Mouse (Mus musculus) 3T3-L1 (cell line): ENCODE data around the gene Cldn22.
"Not testable (repeated sequence)": the region's sequence is repeated elsewhere in the genome, so short reads cannot be mapped to it uniquely, and the experiment has no call there.

Experiments
- DNase-seq: peaks from one replicate; pipeline ENCODE4 v3.0.0-alpha.2; 2015; ENCODE audit warnings: low read depth, low spot score

Cldn22 gene

DNA sequence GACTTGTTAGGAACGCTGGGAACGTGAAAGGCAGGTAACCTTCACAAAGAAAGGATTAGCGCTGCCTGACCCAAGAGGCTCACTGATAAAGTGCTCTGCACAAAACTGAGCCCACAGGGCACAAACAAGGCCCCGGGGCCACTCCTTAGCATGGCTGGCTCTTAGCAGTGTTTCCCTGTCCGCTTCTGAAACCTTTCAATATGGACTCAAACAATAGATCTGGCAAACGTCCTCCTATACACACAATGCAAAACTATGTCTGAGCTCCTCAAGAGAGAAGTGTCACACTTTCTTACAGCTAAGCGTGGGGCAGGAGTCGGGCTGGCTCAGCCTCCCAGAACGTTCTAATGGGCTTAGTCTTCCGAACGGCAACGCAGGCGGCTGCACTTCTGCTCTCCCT lies at the start of gene Cldn22:
TSS of gene Cldn22 (plus strand) at position 301 of the 400 bp plus-strand sequence.
- DNase-seq: no peak

- no peak for DNase-seq
Measured at GRCm38 (mm10) chr8:47777415-47777814, 46.9 kb upstream of the Cldn22 start.

DNA sequence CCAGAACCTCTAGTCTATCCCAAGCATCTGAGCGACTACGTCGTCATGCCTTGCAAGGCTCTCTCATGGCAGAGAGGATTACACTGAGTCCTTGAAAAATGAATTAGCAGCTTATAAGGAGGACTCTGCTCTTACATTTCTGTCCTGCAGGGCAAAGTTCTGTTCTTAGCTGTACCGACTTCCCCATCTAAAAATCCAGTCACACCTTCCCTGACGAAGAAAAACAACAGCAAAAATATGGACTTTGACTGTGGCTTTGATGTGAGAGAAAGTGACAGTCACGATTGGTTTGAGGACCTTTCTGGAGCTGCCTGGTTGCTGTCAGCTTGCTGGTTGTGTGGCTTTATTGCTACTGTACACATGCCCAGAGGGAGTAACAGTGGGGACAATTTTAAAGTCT lies 44.7 kb upstream of the Cldn22 start:
- DNase-seq: no peak

DNA sequence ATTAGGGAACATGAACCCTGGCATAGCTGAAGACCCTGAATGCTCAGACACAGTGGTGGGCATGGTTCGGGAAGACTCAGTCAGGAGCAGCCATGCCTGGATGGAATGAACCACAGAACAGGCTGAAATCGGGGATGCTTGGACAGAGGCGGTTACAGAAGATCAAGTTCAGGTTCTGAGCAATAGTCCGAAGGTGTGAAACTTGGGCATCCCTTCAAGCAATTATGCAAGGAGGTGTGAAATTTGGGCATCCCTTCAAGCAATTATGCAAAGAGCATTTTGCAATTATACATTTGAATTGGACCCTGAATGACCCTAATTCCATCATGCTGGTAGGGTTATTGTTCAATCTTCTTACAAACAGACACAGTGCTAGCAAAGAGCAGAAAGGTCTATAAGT lies 42.4 kb upstream of the Cldn22 start:
- DNase-seq: no peak

DNA sequence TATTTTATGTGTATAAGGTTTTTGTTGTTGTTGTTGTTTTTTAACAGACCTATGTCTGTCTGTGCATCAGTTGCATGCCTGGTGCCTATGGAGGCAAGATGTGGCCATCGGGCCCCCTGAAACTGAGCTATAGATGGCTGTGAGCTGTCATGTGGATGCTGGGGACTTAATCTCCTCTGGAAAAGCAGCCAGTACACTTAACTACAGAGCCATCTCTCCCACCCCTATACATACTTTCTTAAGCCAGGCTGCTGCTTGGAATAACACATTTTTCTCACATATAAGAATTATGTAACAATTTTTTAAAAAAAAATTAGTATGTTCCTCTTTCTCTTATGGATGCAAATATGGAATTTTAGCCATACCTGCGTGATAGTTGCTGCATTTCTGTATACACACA lies 40.7 kb upstream of the Cldn22 start:
- no peak for DNase-seq

DNA sequence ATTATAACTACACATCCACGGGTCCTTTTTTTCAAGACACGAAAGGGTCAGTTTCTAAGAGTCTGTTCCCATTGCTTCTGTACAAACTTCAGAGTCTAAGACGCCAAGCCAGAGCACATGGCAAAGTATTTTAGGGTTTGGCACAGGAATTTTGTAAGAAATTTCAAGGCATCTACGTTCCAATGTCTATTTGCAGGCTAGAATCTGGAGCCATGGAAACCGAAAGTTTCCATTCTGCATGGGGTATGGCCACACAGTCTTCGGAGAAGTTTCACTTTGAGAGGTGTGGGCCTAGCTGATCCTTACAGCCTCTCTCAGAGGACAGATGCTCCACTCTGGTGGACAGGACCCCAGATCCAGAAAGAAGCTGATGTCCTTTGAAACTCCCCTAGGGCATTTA lies 40.3 kb upstream of the Cldn22 start:
- DNase-seq: no peak

- no peak for DNase-seq
Measured at GRCm38 (mm10) chr8:47784436-47784835, 39.8 kb upstream of the Cldn22 start.

- DNase-seq: no peak
Measured at GRCm38 (mm10) chr8:47786323-47786722, 38.0 kb upstream of the Cldn22 start.

DNA sequence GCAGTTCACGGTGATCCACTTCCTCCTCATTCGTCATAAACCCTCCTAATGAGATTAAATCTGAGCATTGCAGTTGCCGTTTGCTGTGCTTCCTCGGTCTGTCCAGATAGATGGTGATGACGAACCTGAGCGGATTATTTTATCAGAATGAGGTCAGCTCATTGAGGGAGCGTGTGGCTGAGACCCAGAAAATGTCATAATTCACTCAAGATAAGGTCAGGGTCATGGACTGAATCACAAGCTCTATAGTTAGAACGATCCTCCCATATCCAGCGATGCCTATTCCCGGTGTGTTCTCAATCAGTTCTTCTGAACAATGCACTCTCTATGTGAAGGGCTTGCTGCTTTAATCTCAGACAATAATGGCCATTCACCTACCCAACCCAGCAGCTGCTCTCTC lies 36.6 kb upstream of the Cldn22 start:
- DNase-seq: no peak

DNA sequence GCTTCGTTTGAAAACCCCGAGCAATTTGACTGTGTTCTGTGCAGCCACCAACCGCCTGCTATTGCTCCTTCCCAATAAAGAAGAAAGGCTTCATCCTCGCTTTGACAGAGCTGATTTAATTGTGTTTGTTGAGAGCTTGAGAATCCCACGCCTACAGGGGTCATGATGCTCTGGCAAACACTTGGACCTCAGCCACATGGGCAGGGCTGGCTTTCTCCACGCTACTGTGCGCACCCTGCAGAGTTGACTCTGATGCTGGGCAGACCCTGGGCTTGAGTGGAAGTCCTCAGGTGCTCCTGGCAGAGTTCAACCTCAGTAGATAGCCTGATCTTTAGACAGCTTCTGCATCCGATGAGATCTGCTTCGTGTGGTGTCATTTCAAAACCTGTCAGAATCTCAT lies 32.3 kb upstream of the Cldn22 start:
- DNase-seq: no peak

- DNase-seq: no peak
Measured at GRCm38 (mm10) chr8:47799438-47799837, 24.8 kb upstream of the Cldn22 start.

GRCm38 (mm10) chr8:47802349-47802748 lies 21.9 kb upstream of the Cldn22 start:
- DNase-seq: no peak

- DNase-seq: no peak
Measured at GRCm38 (mm10) chr8:47804262-47804661, 20.0 kb upstream of the Cldn22 start.

DNA sequence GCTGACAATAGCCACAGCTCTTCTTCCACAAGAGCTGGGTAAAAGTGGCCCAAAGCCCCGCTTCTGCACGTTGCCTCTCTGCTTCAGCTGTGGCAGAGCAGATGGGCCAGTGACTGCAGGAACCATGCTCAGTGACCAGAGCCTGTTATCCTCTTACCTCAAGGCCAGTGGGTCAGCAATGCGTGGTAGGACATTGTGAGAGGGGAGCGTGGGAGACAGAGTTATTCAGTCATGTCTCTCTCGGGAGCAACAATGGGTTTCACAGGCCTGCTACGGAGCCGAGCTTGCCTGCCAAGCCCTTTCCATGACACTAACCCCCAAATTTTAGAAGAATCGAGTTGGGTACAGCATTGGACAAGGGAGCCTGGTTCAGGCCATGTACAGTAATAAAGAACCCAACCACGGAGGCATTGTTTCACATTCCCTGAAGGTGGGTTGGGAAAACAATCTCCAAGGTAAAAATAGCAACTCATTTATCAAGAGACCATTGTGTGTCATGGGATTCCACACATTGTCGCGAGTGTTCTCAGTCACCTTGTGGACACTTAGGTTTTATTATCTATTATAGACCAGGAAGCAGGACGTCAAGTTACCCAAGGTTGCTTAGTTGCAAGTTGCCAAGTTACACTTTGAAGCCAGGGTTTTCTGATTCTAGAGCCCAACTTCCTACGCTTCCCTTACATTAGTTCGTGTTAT lies 14.2 kb upstream of the Cldn22 start:
- DNase-seq: no peak

- DNase-seq: no peak
Measured at GRCm38 (mm10) chr8:47810666-47811015, 13.6 kb upstream of the Cldn22 start.

DNA sequence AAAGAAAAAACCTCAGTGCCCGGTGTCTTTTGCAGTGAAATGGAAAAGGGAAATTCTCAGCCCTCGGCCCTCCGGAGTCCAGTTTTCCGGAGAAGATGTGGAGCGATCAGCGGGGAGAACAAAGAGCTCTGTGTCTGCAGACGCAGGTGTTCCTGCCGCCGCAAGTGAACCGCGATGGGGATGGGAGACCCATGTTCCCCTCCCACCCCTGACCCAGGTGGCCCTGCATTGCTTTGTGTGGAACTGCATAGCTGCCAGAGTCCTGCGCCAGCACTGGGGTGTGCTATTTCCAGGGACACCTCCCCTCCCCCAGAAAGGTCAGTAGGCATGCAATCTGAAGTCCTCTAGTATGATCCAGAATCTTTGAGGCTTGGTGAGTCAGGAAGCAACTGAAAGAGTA lies 13.1 kb upstream of the Cldn22 start:
- DNase-seq: no peak

DNA sequence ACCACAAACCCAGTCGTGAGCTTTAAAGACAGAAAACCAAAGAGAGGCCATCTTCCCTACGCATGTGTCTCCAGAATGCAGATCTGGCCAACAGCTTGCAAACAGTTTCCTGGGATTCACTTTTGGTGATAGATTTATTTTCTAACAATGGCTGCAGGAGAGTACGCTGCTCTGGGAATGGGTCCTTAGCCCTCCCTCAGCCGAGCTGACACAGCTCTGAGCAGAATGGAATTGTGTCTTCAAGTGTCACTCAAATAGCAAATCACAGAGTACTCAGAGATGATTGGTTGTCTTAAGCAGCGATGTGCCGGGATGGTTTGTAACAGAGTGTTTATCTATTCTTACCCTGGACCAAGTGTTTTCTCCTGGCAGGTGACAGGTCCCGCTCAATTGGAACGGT lies 5.2 kb upstream of the Cldn22 start:
- no peak for DNase-seq

- DNase-seq: no peak
Measured at GRCm38 (mm10) chr8:47820914-47821772, 3.1 kb upstream of the Cldn22 start.

- DNase-seq: no peak
Measured at GRCm38 (mm10) chr8:47821843-47822242, 2.4 kb upstream of the Cldn22 start, which contains the start of gene Cldn24. Gene Cldn24, plus strand, starts transcription at chr8:47822143.

DNA sequence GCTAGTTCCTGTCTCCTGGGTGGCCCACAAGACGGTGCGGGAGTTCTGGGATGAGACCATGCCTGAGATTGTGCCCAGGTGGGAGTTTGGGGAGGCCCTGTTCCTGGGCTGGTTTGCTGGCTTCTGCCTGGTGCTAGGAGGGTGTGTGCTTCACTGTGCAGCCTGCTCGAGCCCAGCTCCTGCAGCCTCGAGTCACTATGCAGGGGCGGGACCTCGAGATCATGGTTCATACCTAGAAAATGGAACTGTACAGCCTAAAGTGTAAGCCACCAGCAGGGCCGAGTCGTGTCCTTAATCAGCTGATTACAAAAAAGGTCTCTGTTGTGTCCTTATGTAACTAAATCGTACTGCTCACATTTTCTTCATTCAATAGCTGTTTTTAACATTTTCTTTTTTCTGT lies 1.7 kb upstream of the Cldn22 start:
- not testable (repeated sequence) for DNase-seq

DNA sequence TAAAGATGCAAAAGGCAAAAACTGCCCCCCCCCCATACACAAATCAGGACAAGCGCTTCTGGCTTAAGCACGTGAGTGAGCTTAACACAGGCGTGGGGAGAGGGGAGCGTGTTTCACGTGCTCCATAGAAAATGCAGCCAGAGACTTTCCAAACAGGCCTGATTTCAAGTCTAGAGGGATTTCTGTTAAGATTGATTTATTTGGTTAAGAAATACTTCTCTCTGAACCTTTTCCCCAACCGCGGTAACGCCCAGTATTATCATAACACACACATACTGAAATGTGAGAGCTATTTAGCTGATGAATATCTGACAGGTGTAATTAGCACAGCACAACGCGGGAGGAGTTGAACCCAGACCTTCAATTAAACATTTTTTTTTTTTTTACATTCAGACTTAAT lies 505 bp upstream of the Cldn22 start:
- DNase-seq: no peak

- no peak for DNase-seq
Measured at GRCm38 (mm10) chr8:47825596-47825995, 1.3 kb downstream of the Cldn22 start.

DNA sequence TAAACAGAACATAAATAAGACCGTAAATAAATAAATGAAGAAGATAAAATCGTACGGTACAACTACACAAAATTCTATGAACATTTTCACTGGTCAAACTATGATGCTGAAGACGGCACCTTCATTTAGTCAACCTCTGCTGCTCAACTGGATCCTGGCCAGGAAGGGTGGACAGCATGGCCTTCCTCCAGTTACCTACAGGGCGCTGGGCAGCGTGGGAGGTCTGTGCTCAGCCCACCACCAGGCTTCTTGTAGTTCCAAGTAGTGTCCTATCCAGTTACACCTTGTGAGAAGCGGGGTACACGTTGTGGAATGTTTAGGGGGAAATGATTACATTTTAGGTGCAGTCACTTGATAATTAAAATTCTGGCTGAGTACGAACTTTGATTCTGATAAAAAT lies 2.6 kb downstream of the Cldn22 start:
- DNase-seq: no peak
